Mouse (Mus musculus): ENCODE measurements around the gene Srp68. TPM values are rescaled to one million over a fixed set of nuclear protein-coding genes. Genes with fewer than 3 reads are reported as not detected.

Srp68 gene
- total RNA-seq, 2 experiments from 2014 or later = 61.9 to 62.9 TPM

DNA sequence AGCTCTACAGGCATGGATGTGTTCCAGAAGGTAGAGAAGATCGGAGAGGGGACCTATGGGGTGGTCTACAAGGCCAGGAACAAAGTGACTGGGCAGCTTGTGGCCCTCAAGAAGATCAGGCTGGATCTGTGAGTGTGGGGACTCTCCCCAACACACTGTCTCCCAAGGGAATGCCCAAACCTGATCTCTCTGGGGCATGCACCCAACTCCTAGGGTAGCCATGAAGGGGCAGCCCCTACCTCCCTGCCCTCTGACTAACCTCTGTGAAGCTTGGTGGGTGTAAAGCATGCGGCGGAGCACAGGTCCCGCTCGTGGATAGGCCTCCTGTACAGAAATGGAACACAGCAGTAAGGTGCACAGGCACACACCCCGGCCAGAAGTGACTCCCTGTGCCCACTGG is 58.0 kb downstream of the Srp68 start:
- intact Hi-C loops (cut with DNase I) = loop anchor here (2.0 kb wide), 1 partner anchor 15 kb away; no protein-coding TSS in a partner anchor
- no peak for DNase-seq (ENCODE audit: low spot score)

DNA sequence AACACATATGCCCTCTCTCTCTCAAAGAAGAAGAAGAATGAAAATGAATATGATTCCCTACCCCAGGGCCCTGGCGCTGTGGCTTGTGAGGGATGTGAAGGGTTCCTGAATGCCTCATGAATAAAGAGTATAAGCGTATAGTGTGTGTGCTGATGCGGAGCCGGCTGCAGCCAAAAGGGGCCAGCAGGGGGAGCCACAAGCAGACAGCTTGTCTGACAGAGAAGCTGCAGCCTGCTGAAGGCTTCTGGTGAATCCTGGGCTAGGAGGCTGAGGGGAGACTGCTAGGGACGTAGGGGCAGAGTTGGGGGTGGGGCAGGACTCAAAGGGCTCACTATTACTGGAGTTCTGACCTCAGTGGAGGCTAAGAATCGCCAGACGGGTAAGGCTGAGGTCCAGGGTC is 58.8 kb downstream of the Srp68 start:
- intact Hi-C loops (cut with DNase I) = no loop called here
- DNase-seq (ENCODE audit: low spot score) = no peak

DNA sequence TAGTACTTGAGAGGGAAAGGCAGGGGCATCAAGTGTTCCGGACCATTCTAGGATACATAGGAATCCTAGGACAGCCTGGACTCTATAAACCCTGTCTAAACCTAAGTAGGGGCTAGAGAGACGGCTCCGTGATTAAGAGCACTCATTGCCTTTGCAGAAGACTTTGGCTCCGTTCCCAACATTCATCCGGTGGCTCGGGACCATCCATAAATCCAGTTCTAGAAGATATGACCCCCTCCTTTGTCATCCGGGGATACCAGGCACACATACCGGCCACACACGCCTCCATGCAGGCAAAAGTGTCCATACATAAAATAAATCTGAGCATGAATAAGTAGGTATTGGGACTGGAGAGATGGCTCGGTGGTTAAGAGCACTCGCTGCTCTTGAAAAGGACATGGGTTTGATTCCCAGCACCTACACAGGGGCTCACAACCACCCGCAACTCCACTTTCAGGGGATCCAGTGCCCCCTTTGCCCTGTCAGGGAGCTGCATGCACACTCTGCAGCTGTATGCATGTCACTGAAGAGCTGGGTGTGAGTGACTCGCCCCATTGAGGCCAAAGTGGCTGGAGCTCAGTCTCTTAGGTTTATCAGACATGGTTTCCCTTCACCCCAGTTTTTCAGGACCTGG is 60.0 kb downstream of the Srp68 start:
- no peak for DNase-seq (ENCODE audit: low spot score)
- intact Hi-C loops (cut with DNase I) = no loop called here

DNA sequence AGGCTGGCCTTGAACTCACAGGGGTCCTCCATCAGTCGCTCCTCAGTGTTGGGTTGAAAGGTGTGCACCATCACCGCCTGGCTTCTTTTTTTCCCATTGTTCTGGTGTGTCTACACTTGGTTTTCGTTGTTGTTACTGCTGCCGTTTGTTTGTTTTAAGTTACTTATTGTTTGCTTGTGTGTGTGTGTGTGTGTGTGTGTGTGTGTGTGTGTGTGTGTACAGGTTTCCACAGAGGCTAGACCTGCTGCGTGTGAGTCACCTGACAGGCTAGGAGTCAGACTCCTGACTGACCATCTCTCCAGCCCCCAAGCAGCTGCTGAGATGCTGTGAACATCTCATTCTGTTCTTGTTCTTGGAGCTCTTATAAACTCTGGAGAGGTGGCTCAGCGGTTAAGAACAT is 61.2 kb downstream of the Srp68 start:
- DNase-seq (ENCODE audit: low spot score) = no peak
- intact Hi-C loops (cut with DNase I) = no loop called here

DNA sequence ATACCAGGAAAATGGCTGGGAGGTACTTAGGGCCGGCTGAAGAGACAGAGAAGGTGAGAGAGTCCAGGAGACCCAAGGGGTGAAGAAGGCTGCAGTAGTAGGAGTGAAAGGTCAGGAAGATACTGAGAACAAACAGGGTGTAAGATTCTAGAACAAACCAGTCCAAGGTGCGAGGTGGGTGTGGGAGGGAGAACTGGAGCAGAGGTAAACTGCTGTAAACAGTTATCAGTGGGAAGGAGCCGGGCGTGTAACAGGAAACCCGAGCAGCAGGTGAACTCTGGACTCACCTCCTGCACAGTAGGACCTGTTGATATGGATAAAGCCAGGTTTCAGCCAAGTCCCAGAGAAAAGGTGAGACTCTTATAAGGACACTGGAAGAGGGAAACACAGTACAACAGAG is 63.3 kb downstream of the Srp68 start:
- no peak for DNase-seq (ENCODE audit: low spot score)

DNA sequence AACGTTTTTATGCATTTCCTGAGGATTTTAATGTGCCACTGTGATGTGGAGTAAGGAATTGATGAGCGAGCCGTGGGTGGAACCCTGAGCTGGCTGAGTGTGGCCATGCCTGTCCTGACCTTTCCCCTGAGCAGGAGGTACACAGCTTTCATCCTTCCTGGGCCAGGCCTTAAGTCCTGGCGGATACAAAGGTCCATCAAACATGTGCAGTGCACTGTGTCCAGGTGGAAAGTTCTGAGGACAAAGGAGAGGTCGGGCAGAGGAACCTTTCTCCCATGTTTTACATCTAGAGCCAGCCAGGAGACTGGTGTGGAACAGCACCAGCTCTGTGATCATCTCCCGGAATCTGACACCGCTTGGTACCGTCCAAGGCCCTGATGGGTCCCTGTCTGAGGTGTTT is 64.8 kb downstream of the Srp68 start:
- intact Hi-C loops (cut with DNase I) = no loop called here

More for the DNA sequence above, 63.3 kb downstream of the Srp68 start:
- intact Hi-C loops (cut with DNase I) = no loop called here

DNA sequence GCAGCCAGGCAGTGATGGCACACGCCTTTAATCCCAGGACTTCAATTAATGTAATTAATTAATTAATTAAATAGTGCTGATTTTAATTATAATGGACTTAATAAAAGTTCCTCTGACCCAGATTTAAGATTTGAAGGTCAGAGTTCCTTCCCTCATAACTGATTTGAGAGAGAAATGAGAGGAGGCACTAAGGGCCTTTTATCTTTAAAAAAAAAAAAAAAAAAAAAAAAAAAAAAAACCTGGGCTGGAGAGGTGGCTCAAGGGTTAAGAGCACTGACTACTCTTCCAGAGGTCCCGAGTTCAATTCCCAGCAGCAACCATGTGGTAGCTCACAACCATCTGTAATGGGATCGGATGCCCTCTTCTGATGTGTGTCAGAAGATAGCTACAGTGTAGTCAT is 65.4 kb downstream of the Srp68 start:
- intact Hi-C loops (cut with DNase I) = no loop called here
- no peak for DNase-seq (ENCODE audit: low spot score)

More for the DNA sequence above, 64.8 kb downstream of the Srp68 start:
- DNase-seq (ENCODE audit: low spot score) = no peak

DNA sequence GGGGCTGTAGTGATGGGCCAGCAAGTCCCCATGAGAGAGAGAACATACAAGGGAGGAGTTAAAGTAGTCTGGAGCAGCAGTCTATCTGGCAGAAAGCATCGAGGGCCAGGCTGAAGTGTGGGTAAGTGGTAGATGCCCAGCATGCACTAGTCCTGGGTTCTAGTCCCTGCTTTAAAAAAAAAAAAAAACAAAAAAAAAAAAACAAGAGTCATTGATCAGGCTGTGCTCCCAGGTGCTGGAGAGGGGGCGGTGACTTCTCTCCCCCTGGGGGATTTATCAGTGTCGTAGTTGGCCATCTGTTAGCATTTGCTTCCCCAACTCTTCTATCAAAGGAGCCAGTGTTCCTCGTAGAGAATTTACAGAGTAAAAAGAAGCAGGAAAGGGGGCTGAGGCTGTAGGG is 67.3 kb downstream of the Srp68 start:
- intact Hi-C loops (cut with DNase I) = no loop called here
- DNase-seq (ENCODE audit: low spot score) = no peak

DNA sequence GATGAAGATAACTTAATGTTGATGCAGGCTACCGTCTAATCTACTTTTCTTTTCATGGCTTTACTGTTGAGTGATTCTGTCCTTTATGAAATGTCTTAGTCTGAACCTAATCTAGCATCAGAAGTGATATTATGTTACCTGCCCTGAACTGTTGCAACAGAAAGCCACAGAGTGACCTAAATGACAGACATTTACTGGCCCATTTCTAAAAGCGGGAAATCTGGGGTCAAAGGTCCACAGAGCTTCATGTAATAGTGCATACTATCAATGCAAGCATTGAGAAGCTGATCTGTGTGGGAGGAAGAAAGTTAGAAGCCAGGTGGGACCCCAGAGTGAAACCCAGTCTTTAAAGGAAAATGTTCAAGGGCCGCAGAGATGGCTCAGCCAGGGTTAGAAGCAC is 70.9 kb downstream of the Srp68 start:
- DNase-seq (ENCODE audit: low spot score) = no peak
- intact Hi-C loops (cut with DNase I) = no loop called here

DNA sequence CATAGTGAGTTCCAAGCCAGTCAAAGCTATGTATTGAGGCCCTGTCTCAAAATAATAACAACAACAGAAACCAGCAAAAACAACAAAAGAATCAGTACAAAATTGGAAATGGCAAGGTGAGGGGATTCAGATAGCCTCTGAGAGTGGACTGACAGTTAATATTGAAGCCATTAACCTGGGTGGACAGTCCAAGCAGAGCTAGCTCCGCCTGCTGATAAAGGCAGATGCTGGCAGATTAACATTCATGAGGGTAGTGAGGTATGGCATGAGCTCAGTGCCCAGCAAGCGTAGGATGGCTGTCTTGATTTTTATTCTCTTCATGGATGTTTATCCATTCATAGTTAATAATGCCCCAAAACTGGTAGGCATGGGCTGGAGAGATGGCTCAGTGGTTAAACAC is 72.9 kb downstream of the Srp68 start:
- DNase-seq (ENCODE audit: low spot score) = no peak
- intact Hi-C loops (cut with DNase I) = loop anchor here (2.0 kb wide), 1 partner anchor 16 kb away; no protein-coding TSS in a partner anchor

DNA sequence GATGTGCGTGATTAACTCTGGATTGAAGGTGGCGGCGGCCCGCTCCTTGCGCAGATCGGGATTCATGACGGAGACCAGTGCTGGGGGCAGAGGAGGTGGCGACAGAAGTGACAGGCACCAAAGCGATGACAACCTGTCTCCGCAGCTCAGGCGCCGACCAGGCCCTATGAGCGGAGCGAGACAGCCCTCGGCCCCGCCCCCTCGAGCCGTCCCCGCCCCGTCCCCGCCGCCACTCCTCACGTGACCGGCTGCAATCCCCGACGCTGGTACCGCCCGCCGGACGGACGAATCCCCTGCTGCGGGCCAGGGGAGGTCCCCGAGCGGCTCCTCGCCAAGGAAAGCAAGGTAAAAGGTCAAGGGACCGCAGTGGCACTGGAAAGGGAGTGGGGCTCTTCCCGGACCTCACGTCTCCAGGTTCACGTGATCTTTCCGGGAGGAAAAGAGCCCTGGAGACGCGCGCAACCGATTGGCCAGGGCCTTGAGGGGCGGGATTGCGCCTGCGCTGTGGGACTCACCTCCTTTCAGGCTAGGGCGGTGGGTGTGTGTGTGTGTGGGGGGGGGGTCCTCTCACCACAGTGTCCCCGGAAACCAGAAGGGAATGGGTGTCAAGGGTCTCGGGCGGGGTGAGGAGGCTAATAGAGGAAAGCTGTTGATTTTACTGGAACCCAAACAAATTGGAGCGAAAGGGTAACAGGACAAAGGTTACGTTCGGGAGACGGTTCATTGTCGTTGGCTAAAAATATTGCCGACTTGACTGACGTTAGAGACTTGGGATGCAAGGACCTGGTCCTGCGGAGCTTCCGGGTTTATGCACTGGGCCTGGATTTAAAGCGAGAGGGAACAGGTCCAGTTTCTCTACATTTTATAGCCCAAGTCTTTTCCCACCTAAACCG is 75.1 kb downstream of the Srp68 start, which contains the start of the genes Ten1 and Acox1:
Gene Ten1, plus strand, starts transcription at position 217 of the 893 bp plus-strand sequence.
Gene Acox1, minus strand, starts transcription at position 407 of the 893 bp plus-strand sequence.
- peak; percentile 97 for DNase-seq (ENCODE audit: low spot score)
- intact Hi-C loops (cut with DNase I) = no loop called here

DNA sequence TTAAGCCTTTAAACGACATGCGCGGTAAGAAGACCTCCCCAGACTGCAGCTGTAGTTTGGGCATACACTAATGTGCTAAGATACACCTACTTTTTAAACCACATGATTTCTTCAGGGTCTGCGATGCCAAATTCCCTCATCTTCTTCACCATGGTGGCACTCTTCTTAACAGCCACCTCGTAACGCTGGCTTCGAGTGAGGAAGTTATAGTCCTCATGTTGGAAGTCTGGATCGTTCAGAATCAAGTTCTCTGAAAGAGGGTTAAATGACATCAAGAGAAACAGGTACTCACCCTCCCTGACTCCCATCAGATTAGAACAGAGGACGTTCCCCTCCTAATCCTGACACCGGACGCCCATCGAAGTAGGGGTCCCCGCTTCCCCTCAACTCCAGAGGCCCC is 75.9 kb downstream of the Srp68 start:
- DNase-seq (ENCODE audit: low spot score) = no peak
- intact Hi-C loops (cut with DNase I) = no loop called here

DNA sequence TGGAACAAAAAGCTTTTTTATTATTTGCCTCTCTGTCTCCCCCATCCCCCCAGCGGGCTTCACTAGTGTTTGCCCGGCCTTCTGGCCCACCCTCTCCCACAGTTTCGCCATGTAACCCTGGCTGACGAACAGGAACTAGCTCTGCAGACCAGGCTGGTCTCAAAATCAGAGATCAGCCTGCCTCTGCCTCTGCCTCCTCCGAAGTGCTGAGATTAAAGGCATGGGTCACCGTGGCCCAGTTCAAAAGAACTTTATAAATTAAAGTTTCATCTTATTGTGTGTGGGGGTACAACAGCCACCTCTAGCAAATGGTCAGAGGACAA is 76.5 kb downstream of the Srp68 start:
- DNase-seq (ENCODE audit: low spot score) = no peak
- intact Hi-C loops (cut with DNase I) = no loop called here

DNA sequence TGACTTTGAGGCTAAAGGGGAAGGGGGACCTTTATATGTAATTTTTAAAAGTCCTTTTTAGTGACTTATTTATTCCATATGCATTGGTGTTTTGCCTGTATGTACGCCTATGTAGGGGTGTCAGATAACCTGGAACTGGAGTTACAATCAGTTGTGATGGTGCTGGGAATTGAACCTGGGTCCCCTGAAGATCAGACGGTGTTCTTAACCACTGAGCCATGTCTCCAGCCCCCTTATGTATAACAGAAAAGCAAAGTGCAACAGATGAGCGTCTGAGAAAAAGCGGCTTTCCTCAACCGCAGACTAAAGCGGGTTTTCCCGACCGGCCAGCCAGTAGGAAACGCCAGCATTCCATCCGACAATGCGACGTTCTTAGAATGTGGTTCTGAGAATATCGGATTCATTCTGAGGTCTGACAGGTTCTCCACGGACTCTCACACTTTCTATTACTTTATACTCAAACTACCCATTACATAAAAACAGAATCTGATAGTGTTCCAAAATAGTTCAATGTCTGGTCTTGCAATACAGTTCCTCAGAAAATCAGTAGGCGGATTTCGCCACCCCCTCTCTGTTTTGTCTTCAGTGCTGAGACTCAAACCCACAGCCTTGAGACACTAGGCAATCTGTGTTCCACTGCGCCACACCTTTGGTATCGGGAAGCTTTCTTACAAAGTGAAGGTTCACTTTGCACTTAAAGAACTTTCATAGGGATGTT is 77.0 kb downstream of the Srp68 start:
- no peak for DNase-seq (ENCODE audit: low spot score)
- intact Hi-C loops (cut with DNase I) = no loop called here

DNA sequence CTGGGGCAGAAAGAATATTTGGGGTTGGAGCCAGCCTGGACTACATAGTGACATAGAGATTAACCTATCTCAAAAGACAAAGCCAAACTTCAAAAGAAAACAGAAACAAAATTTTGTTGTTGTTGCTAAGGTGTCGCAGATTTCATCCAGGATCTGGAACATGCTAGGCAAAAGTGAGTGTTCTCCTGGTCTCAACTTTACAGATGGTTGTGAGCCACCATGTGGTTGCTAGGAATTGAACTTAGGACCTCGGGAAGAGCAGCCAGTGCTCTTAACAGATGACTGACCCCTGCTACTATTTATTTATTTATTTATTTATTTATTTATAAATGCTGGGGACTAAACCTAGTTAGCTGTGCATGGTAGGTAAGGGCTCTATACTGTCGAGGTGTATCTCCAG is 77.7 kb downstream of the Srp68 start:
- intact Hi-C loops (cut with DNase I) = no loop called here
- no peak for DNase-seq (ENCODE audit: low spot score)

DNA sequence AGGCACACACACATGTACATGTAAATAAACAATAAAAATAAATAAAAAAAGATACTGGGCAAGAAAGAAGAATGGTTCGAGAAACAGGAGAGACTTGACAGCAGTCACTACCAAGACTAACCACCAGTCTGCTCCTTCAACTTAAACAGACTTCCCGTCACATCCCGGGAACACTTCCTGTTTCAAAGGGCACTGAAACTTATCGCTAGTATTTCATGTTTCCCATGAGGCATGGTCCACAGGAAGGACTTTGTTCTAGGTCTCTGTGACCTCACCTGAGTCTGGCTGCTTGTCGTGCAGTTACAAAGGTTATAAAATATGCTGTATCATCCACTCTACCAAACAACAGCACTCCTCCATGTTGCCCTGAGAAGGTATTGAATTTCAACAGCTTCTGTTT is 78.8 kb downstream of the Srp68 start:
- intact Hi-C loops (cut with DNase I) = no loop called here
- DNase-seq (ENCODE audit: low spot score) = no peak

Other genes starting within 250 kb of the Srp68 start
- 100 to 1,000 TPM; 128 to 130 TPM for gene H3f3b, start 246.3 kb downstream of the Srp68 start, total RNA-seq (2021)
- 1 to 10 TPM; 8.4 to 9.0 TPM for gene Unk, start 243.9 kb downstream of the Srp68 start, total RNA-seq (2021)
- gene Unc13d, start 196.3 kb downstream of the Srp68 start, total RNA-seq (2021) = 1 to 10 TPM in 1 of 2 experiments, under 1 TPM in 1; 0.75 to 1.0 TPM
- gene Wbp2, start 187.2 kb downstream of the Srp68 start, total RNA-seq (2021) = 10 to 100 TPM; 80.1 to 92.2 TPM
- 10 to 100 TPM; 27.0 to 37.6 TPM for gene Trim47, start 147.0 kb downstream of the Srp68 start, total RNA-seq (2021)
- 1 to 10 TPM; 6.1 to 8.4 TPM for gene Trim65, start 143.1 kb downstream of the Srp68 start, total RNA-seq (2021)
- 10 to 100 TPM; 62.5 to 66.0 TPM for gene Mrpl38, start 135.3 kb downstream of the Srp68 start, total RNA-seq (2021)
- 10 to 100 TPM; 16.1 to 17.2 TPM for gene Fbf1, start 106.1 kb downstream of the Srp68 start, total RNA-seq (2021)
- gene Ten1, start 75.4 kb downstream of the Srp68 start, total RNA-seq (2021) = 10 to 100 TPM; 15.5 to 19.3 TPM
- gene Acox1, start 75.2 kb downstream of the Srp68 start, total RNA-seq (2021) = 100 to 1,000 TPM; 123 to 137 TPM
- under 1 TPM; 0.75 to 0.98 TPM for gene Evpl, start 36.1 kb downstream of the Srp68 start, total RNA-seq (2021)
- not detected for gene Galr2, start 6.7 kb upstream of the Srp68 start, total RNA-seq (2021)
- 10 to 100 TPM; 42.8 to 43.9 TPM for gene Exoc7, start 33.0 kb upstream of the Srp68 start, total RNA-seq (2021)
- gene Foxj1, start 61.2 kb upstream of the Srp68 start, total RNA-seq (2021) = not detected
- gene Rnf157, start 138.8 kb upstream of the Srp68 start, total RNA-seq (2021) = 1 to 10 TPM; 3.9 to 4.1 TPM
- 10 to 100 TPM; 36.7 to 37.9 TPM for gene Ubald2, start 159.9 kb upstream of the Srp68 start, total RNA-seq (2021)
- not detected for gene Qrich2, start 192.0 kb upstream of the Srp68 start, total RNA-seq (2021)
- gene Prpsap1, start 220.0 kb upstream of the Srp68 start, total RNA-seq (2021) = 10 to 100 TPM; 33.2 to 35.1 TPM